Mouse (Mus musculus) layer of hippocampus, adult 18-20 months (tissue): Measurements from ENCODE around the gene Lrrc3b. TPM values are rescaled to one million over a fixed set of nuclear protein-coding genes. Genes with fewer than 3 reads are reported as not detected.

Experiments used
- DNase-seq, 2 experiments: peaks; one replicate each; pipeline ENCODE4 v3.0.0; 2022; ENCODE audit warnings: low spot score in 2 of 2
- long read RNA-seq: library from polyadenylated mRNA; stranded (forward); transcript quantifications from one replicate; pipeline ENCODE4 v2.0.0, GENCODE M21; 2021
- total RNA-seq, 2 experiments: library from RNA; stranded (reverse); gene quantifications; 2 replicates each; pipeline ENCODE4 v1.2.3; 2021

The Lrrc3b gene
- total RNA-seq = 10 to 100 TPM in 1 of 2 experiments, 1 to 10 TPM in 1; 9.8 to 10.5 TPM
- long read RNA-seq, partial matches to known transcripts = 0 of 5 reads
- long read RNA-seq, other reads (novel, unspliced or antisense) = 1 of 5 reads

GRCm38 (mm10) chr14:15438485-15439157 lies at the start of gene Lrrc3b:
TSS of gene Lrrc3b (minus strand) at chr14:15438987.
- peak; percentile 52 to 63 for DNase-seq

DNA sequence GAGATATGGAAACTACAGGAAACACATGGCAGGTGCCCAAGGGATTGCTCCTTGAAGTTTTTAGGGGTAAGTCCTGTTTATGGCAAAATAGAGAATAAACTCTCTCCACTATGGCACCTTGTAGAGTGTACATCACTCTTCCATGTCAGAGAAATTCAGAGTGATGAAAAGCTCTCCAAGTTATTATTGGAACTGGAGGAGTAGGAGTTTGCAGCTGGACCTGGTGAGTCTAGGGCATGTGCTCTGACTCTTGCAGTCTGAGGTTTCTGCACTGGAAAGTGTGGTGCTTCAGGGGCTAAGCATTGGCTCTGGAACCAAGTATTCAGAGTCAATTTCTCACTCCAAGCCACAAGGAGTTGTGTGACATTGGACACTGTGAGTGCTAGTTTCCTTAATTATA lies 38.9 kb upstream of the Lrrc3b start:
- DNase-seq = no peak

DNA sequence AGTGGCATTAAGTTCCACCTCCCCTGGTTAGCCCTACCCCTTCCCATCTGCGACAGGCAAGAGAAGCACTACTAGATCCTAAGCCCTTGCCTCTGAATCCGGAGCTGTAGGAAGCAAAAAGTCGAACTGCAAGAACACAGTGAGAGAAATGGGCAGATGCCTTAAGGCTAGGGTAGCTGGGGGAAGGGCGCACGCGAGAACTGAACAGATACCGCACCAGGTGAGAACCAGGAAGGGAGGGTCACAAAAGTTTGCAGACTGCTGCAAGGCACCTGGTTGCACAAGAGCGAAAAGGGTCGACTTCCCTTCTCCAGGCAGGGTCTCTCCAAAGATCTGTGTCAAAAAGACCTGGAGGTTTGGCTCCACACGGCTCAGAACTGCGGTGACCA lies 697 bp downstream of the Lrrc3b start:
- peak; percentile 5 to 41 for DNase-seq

GRCm38 (mm10) chr14:15437501-15437941 lies 1.3 kb downstream of the Lrrc3b start:
- peak in 1 of 2 experiments; percentile 45 for DNase-seq

- DNase-seq = no peak
Measured at GRCm38 (mm10) chr14:15437046-15437445, 1.7 kb downstream of the Lrrc3b start.

- DNase-seq = no peak
Measured at GRCm38 (mm10) chr14:15436586-15436985, 2.2 kb downstream of the Lrrc3b start.

DNA sequence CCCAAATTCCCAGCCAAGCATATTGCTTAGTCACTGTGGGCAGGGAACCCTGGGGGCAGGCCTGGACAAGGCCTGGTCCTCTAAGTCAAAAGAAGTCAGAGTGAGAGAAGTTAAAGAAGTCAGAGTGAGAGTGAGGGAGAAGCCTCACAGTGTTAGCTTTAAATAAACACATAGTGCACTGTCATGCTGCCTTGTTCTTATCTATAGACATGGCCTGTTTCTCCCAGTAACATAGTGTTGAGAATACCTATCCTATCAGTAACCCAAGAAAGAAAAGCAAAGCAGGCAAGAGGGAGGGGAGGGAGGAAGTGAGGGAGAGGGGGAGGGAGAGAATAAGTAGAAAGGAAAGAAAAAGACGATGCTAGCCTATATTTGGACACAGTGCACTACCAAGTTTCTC lies 6.4 kb downstream of the Lrrc3b start:
- DNase-seq = no peak

DNA sequence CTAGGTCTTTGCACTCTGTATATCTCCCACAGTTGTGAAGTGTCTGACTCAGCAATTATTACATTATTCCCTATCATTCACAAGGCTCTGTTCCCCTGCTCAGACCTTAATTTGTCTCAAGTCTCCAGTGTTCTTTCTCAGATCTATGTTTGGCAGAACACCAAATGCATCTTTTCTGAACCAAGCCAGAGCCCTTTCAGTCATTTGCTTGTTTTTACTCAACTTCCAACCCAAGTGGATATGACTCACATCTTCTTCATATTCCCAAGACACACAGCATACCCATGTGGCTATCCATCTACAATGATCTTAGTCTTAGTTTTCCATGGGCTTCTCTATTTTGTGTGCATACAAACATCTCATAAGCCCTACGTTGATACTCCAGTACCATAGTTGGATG lies 17.2 kb downstream of the Lrrc3b start:
- no peak for DNase-seq

GRCm38 (mm10) chr14:15410686-15411534 lies 27.9 kb downstream of the Lrrc3b start:
- DNase-seq = peak; percentile 7 to 23

GRCm38 (mm10) chr14:15385536-15385935 lies 53.3 kb downstream of the Lrrc3b start:
- no peak for DNase-seq

GRCm38 (mm10) chr14:15384972-15385371 lies 53.8 kb downstream of the Lrrc3b start:
- DNase-seq = no peak

GRCm38 (mm10) chr14:15384532-15384931 lies 54.3 kb downstream of the Lrrc3b start:
- no peak for DNase-seq

GRCm38 (mm10) chr14:15383133-15383532 lies 55.7 kb downstream of the Lrrc3b start:
- DNase-seq = no peak

DNA sequence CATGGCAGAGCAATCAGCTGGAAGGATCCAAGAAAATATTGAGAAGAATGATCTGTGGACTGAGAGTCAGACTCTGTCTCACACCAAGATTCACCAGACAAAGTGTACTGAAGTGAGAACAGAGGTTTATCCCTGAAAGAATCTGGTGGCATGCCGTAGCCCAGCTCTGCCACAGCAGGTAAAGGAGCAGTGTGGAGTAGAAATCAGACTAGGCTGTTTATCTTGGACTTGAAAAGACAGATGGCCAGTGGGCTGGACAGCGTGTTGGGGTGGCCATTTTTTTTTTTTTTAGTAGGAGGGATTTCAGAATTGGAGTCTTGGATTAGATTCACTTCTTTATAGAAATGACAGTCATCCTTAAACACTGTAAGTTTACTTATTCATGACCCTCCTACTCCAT lies 61.4 kb downstream of the Lrrc3b start:
- DNase-seq = no peak

GRCm38 (mm10) chr14:15376786-15377185 lies 62.0 kb downstream of the Lrrc3b start:
- peak in 1 of 2 experiments; percentile 17 for DNase-seq

DNA sequence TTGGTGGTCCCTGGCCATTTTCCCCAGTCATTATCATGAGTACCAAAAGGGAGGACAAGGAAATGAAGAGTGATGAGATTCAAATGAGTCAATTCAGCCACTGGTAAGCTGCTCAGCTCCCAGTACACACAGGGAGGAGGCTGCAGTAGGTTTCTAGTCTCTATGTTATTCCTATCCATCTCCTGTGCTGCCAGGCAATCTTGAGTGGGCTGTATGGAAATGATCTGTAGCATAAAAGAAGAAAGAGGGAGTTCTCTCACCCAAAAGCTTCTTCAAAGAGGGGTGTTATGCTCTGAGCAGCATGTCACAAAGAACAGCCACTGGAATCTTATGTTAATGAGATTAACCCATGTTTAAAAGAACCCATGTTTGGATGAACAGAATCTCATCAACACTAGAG lies 64.5 kb downstream of the Lrrc3b start:
- no peak for DNase-seq

- peak; percentile 50 to 71 for DNase-seq
Measured at GRCm38 (mm10) chr14:15372985-15373384, 65.8 kb downstream of the Lrrc3b start.

- no peak for DNase-seq
Measured at GRCm38 (mm10) chr14:15365045-15365444, 73.7 kb downstream of the Lrrc3b start.

DNA sequence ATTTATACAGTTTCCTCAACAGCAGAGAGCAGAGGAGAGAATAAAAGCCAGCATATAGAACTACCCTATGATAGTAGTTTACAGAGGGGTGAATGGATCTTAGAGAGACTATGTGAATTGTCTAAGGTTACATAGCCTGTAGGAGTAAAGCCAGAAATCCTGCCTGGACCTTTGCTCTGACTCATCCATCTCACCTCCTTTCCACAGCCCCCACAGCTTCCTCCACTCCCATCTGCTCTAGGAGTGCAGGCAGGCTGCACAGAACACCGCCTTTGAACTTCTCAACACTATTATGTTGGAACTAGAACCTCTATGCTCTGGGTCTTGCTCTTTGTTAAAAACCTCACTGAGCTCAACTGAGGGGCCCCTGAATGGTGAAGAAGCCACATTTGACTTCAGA lies 78.9 kb downstream of the Lrrc3b start:
- DNase-seq = peak; percentile 8 to 46

DNA sequence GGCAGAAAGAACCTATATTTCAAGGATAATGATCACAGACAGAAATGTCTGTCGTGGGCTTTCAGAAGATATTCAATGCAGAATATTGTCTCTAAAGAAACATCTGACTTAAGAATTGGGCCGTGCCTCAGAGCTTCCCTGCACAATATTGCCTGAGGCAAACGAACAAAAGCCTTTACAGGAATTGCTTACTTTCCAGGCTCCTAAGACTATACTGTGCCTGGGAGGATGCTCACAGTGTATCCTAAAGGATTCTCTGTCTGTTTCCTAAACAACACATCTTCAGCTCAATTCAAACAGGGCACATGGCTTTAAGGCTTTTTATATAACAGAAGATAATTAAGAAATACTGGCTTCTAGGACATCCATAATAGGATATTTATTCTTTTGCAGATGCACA lies 79.7 kb downstream of the Lrrc3b start:
- DNase-seq = no peak

GRCm38 (mm10) chr14:15355512-15355911 lies 83.3 kb downstream of the Lrrc3b start:
- peak; percentile 42 to 80 for DNase-seq

DNA sequence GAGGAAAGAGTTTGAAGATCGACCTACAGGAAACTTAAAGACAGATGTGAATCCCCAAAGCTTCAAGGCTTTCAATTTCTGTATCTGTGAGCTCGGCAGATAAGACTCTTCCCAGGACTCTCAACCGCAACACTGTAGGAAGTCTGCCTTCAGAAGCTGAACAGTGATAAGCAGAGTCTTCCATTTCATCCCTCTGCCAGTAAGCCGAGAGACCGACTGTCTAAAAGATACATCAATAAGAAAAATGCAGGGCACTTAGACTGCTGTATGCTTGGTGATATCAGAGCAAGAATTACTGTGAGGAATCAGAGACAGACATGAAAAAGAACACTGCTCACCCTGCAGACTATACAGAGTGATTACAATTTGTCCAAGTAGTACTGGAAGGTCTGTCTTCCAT lies 84.5 kb downstream of the Lrrc3b start:
- no peak for DNase-seq
